Mouse (Mus musculus): ENCODE results near the gene Bloc1s5.

DNA sequence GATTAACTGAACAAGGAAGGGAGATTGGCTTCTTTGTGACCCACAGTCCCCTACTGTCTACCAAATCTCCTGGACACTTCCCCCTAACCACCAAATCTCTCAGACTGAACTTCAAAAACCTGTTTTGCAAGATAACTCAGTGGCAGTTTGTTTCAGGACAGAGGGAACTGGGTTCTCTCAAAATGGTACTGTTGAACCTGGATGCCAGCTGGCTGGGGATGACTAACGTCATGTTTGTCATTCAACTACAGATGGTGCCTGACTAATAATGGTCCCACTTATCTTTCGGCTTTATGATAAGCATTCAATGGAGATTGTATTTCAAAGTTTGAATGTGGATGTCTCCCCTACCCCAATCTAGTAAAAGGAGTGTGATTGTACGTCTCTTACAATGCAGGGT, 60.2 kb downstream of the Bloc1s5 start:
- TF ChIP-seq CTCF (IDR thresholded peaks at IDR 0.05; ENCODE audit: low read depth) (no peak), EP300 (IDR thresholded peaks at IDR 0.05; ENCODE audit: low read depth) (no peak)

Measured in liver, postnatal 0 days (tissue).